Mouse (Mus musculus): ENCODE results near the gene Kif6. TPM values are rescaled to one million over a fixed set of nuclear protein-coding genes. Genes with fewer than 3 reads are reported as not detected.

Kif6 gene
- polyA plus RNA-seq, 1 experiment from 2014 or later = 3.5 TPM

Other genes starting within 250 kb of the Kif6 start
- gene Mocs1, start 186.8 kb upstream of the Kif6 start, polyA plus RNA-seq (2014; fragmentation: Nextera tagmentation; extraction: Ambion mirVana) = 7.1 and 7.3 TPM in 2 replicates
- 5.3 TPM in 2 replicates for gene Daam2, start 50.8 kb upstream of the Kif6 start, polyA plus RNA-seq (2014; fragmentation: Nextera tagmentation; extraction: Ambion mirVana)